Mouse (Mus musculus): ENCODE results near the gene Runx3.

DNA sequence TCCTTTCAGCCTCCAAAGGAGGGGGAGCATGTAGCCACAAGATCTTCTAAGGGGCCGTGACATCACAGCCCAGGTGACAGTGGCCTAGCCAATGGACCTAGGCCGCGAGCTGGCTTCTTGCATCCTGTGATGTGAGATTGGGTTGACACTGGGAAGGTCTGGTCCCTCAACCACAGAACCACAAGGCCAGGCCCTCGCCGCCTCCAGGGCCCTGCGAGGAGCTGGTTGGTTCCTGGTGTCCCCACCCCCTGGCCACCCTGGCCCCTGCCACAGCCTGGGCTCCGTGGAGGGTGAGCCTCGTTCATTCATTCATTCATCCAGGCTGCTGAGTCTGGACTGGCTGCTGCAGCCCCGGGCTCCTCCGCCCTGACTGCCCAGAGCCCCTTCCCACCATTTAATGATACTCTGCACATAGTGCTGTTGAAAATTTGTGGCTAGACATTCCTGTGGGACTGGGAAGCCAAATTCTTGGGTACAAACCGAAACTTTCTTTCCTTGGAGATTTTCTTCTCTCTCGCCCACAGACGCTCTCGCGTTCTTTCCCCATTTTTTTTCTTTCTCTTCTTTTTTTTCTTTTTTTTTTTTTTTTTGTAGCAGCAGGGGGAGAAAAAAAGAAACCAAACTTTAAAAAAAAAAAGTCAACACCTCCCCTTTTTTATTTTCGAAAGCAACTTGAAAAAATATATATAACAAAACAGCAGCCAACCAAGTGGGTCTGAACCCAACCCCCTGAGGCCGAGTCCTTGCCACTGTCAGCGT lies at the start of gene Runx3:
- TF ChIP-seq CTCF (IDR thresholded peaks at IDR 0.05; ENCODE audit: low read depth) (no peak), EP300 (optimal IDR thresholded peaks at IDR 0.05) (no peak)

Measured in stomach, postnatal 0 days (tissue).